Mouse (Mus musculus): ENCODE measurements around the gene Sox5. TPM values are rescaled to one million over a fixed set of nuclear protein-coding genes. Genes with fewer than 3 reads are reported as not detected.

Gene Sox5
- total and polyA plus RNA-seq, 2 experiments from 2014 or later: 26.2 to 32.9 TPM

DNA sequence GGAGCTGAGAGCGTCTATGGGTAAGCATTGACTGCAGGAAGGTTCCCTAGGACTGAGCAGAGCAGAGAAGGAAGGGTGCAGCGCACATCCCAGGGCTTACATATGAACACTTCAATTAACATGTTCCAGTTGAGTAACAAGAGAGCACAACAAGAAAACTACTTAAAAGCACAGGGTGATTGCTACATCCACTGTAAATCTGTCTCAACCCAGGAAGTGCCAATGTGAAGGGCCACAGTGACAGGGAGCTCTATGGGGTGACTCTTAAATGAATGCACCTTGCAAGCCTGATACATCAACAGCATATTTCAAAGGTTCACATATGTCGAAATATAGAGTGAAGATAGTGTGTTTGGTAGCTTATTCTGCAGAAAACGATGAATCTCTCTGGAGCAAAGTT, 880.9 kb downstream of the Sox5 start:
- DNase-seq (ENCODE audit: low spot score): no peak
- Histone ChIP-seq H3K9me3 (ENCODE audit: low read length) (no peaks in the 10 kb centered on the region), H3K9ac (replicated peaks; ENCODE audit: low read length) (no peak overlapping the region), H3K4me1 (ENCODE audit: insufficient read depth, low read length) (no peaks in the 10 kb centered on the region), H3K4me3 (ENCODE audit: low read length) (no peak overlapping the region), H3K4me2 (ENCODE audit: low read depth, low read length) (no peak overlapping the region), H3K27ac (no peak overlapping the region), H3K36me3 (ENCODE audit: insufficient read depth, low read length) (no peaks in the 10 kb centered on the region), H3K27me3 (ENCODE audit: insufficient read depth, low read length) (no peaks in the 10 kb centered on the region)
- TF ChIP-seq CTCF (IDR thresholded peaks at IDR 0.05; ENCODE audit: low read depth): no peak
- 87% methylated on average over 4 of the region's 4 CpGs for WGBS
- no peak for ATAC-seq

DNA sequence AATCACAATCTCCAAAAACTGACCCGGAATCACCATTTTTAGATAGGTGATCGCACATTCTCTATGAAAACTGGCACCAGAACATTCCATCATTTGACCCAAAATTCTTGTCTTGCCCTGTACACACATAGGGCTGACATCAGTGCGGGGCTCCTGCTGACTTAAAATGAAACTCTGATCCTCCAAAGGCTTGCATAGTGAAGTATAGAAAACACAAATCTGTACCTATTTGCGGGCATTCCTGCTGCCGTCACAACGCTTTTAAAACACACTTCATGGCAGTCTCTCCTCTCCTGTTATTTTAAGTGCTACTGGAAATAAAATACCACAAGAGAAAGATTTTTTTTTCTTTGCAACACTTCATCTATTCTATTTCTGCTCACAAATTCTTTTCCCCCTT, 886.7 kb downstream of the Sox5 start:
- Histone ChIP-seq H3K4me1 (ENCODE audit: insufficient read depth, low read length) (no peaks in the 10 kb centered on the region), H3K4me3 (ENCODE audit: low read length) (no peak overlapping the region), H3K9ac (replicated peaks; ENCODE audit: low read length) (no peak overlapping the region), H3K27ac (no peak overlapping the region), H3K36me3 (ENCODE audit: insufficient read depth, low read length) (no peaks in the 10 kb centered on the region), H3K9me3 (ENCODE audit: low read length) (no peaks in the 10 kb centered on the region), H3K27me3 (ENCODE audit: insufficient read depth, low read length) (no peaks in the 10 kb centered on the region), H3K4me2 (ENCODE audit: low read depth, low read length) (no peak overlapping the region)
- WGBS: 88% methylated on average over 6 of the region's 6 CpGs
- TF ChIP-seq CTCF (IDR thresholded peaks at IDR 0.05; ENCODE audit: low read depth): no peak
- DNase-seq (ENCODE audit: low spot score) (no peak), ATAC-seq (no peak)

DNA sequence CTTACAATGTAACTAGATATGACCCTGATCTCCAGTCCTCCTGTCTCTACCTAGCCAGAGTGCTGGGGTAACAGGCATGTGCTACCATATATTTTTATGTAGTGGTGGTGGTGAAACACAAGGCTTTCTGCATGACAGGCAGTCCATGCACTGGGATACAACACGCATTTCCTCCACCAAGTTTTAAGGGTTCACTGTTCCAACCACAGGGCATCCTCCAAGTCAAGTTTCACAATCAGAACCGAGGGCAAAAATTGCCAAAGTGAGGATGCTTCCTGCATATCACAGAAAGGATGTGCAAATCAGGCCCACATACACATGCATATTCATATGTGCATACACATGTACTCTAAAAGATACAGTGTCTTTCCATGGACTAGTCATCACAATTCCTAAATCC, 888.9 kb downstream of the Sox5 start:
- H3K27me3 ChIP-seq (ENCODE audit: insufficient read depth, low read length): no peaks in the 10 kb centered on the region
- no peak for ATAC-seq
- no peak overlapping the region for H3K4me2 ChIP-seq (ENCODE audit: low read depth, low read length)
- H3K36me3 ChIP-seq (ENCODE audit: insufficient read depth, low read length): no peaks in the 10 kb centered on the region
- no peak overlapping the region for H3K9ac ChIP-seq (replicated peaks; ENCODE audit: low read length)
- 94% methylated on average over 2 of the region's 2 CpGs for WGBS
- no peak overlapping the region for H3K27ac ChIP-seq
- H3K4me3 ChIP-seq (ENCODE audit: low read length): no peak overlapping the region
- no peaks in the 10 kb centered on the region for H3K9me3 ChIP-seq (ENCODE audit: low read length)
- H3K4me1 ChIP-seq (ENCODE audit: insufficient read depth, low read length): no peaks in the 10 kb centered on the region
- DNase-seq (ENCODE audit: low spot score): no peak
- no peak for TF ChIP-seq CTCF (IDR thresholded peaks at IDR 0.05; ENCODE audit: low read depth)

DNA sequence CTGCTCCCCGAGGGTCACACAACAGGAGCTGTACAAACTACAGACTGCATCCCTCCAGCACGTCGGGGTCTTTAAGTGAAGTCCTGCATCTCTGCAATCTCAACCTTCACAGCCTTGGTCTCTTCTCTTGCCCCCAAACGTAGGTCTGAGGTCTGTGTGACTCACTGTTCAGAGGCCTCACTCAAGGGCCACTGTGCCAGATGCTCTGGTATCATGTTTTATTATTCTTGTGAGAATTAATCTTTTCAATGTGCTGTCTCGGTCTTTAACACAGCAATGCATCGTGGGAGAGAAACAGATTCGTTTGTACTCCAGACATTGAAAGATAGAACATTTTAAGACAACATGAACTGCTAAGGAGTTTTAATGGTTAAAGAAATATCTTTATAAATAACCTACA, 893.2 kb downstream of the Sox5 start:
- DNase-seq (ENCODE audit: low spot score) (no peak), ATAC-seq (no peak)
- H3K4me3 ChIP-seq (ENCODE audit: low read length): no peak overlapping the region
- H3K9me3 ChIP-seq (ENCODE audit: low read length): no peaks in the 10 kb centered on the region
- H3K9ac ChIP-seq (replicated peaks; ENCODE audit: low read length): no peak overlapping the region
- no peaks in the 10 kb centered on the region for H3K36me3 ChIP-seq (ENCODE audit: insufficient read depth, low read length)
- H3K27ac ChIP-seq: no peak overlapping the region
- WGBS: 73% methylated on average over 7 of the region's 7 CpGs
- H3K4me1 ChIP-seq (ENCODE audit: insufficient read depth, low read length): no peaks in the 10 kb centered on the region
- H3K27me3 ChIP-seq (ENCODE audit: insufficient read depth, low read length): no peaks in the 10 kb centered on the region
- no peak for TF ChIP-seq CTCF (IDR thresholded peaks at IDR 0.05; ENCODE audit: low read depth)
- H3K4me2 ChIP-seq (ENCODE audit: low read depth, low read length): no peak overlapping the region

DNA sequence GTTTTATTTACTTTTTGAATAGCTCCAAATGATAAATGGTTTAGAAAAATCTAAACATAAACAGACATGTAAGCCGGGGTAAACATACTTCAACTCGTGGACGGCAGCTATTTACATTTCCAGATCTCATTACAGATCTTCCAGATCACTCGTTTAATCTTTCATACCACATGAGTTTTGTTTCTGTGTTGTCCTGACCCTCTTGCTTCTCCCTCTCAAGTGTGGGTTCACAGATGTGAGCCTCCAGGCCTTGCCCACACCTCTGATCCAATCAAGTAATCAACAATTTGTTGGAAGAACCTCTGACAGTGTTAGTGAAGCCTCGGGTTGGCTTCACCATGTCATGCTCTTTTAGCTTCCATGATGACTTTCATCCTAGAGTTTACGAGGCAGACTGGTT, 903.3 kb downstream of the Sox5 start:
- Histone ChIP-seq H3K4me3 (ENCODE audit: low read length) (no peak overlapping the region), H3K27me3 (ENCODE audit: insufficient read depth, low read length) (no peaks in the 10 kb centered on the region), H3K36me3 (ENCODE audit: insufficient read depth, low read length) (no peaks in the 10 kb centered on the region), H3K4me2 (ENCODE audit: low read depth, low read length) (no peak overlapping the region), H3K4me1 (ENCODE audit: insufficient read depth, low read length) (no peaks in the 10 kb centered on the region), H3K9ac (replicated peaks; ENCODE audit: low read length) (no peak overlapping the region), H3K9me3 (ENCODE audit: low read length) (no peaks in the 10 kb centered on the region), H3K27ac (no peak overlapping the region)
- 93% methylated on average over 6 of the region's 6 CpGs for WGBS
- TF ChIP-seq CTCF (IDR thresholded peaks at IDR 0.05; ENCODE audit: low read depth): no peak
- DNase-seq (ENCODE audit: low spot score) (no peak), ATAC-seq (no peak)

DNA sequence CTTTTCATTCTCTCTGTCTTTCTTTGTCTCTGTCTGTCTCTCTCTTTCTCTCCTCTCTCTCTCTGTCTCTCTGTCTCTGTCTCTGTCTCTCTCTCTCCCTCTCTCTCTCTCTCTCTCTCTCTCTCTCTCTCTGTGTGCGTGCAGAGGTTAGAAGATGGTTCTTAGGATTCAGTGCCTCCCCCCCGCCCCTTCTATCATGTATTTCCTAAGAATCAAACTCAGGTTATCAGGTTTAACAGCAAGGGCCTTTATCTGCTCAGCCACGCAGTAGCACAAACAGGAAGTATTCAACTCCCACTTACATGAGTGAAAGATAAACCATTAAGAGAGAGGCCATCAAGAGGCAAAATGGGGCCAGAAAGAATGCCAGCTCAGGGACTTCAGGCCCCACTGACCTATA, 913.0 kb downstream of the Sox5 start:
- DNase-seq (ENCODE audit: low spot score) (no peak), ATAC-seq (no peak)
- Histone ChIP-seq H3K9ac (replicated peaks; ENCODE audit: low read length) (no peak overlapping the region), H3K4me2 (ENCODE audit: low read depth, low read length) (no peak overlapping the region), H3K36me3 (ENCODE audit: insufficient read depth, low read length) (no peaks in the 10 kb centered on the region), H3K4me1 (ENCODE audit: insufficient read depth, low read length) (no peaks in the 10 kb centered on the region), H3K4me3 (ENCODE audit: low read length) (no peak overlapping the region), H3K9me3 (ENCODE audit: low read length) (no peaks in the 10 kb centered on the region), H3K27ac (no peak overlapping the region), H3K27me3 (ENCODE audit: insufficient read depth, low read length) (no peaks in the 10 kb centered on the region)
- no peak for TF ChIP-seq CTCF (IDR thresholded peaks at IDR 0.05; ENCODE audit: low read depth)
- 88% methylated on average over 3 of the region's 3 CpGs for WGBS

DNA sequence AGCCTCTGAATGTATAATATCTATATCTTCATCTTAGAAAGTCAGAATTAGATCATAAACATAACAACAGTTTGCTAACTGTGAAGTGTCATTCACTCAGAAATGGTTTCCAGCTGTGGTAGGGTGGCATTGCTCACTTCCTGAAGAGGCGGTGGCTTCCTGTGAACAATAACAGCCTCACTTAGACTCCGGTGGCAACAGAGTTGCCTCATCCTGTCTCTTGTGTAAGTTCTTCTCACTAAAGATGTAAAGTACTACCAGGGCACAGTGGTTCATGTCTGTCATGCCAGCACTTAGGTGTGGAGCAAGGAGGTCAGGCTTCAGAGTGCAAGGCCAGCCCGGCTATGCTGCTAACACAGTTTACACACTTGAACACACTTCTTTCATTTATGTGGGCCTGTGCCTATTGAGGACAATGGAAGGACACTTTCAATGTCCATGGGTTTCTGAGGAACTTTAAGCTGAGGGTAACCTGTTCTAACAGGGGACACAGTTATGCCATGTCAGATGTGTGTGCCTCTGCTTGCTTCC, 913.6 kb downstream of the Sox5 start:
- Histone ChIP-seq H3K4me1 (ENCODE audit: insufficient read depth, low read length) (no peaks in the 10 kb centered on the region), H3K27ac (no peak overlapping the region), H3K4me2 (ENCODE audit: low read depth, low read length) (no peak overlapping the region), H3K4me3 (ENCODE audit: low read length) (no peak overlapping the region), H3K27me3 (ENCODE audit: insufficient read depth, low read length) (no peaks in the 10 kb centered on the region), H3K36me3 (ENCODE audit: insufficient read depth, low read length) (no peaks in the 10 kb centered on the region), H3K9me3 (ENCODE audit: low read length) (no peaks in the 10 kb centered on the region), H3K9ac (replicated peaks; ENCODE audit: low read length) (no peak overlapping the region)
- WGBS: 88% methylated on average over 3 of the region's 3 CpGs
- no peak for TF ChIP-seq CTCF (IDR thresholded peaks at IDR 0.05; ENCODE audit: low read depth)
- DNase-seq (ENCODE audit: low spot score) (no peak), ATAC-seq (no peak)
